Mouse (Mus musculus) cortical plate, adult 2 months (tissue): ENCODE data around the gene Naa40. TPM values are rescaled to one million over a fixed set of nuclear protein-coding genes. Genes with fewer than 3 reads are reported as not detected.

Experiments used
- H3K27ac ChIP-seq: fragments of 200-500 bp; 2 replicates; pipeline ENCODE4 v1.5.1; 2012; ENCODE audit warnings: low read length, control low read depth, inconsistent platforms; ENCODE audit not compliant: insufficient read depth
- H3K4me1 ChIP-seq: fragments of 200-500 bp; 2 replicates; pipeline ENCODE4 v1.6.1; 2011; ENCODE audit warnings: low read length; ENCODE audit not compliant: control insufficient read depth, insufficient read depth
- H3K4me3 ChIP-seq: fragments of 200-500 bp; 2 replicates; pipeline ENCODE4 v1.5.1; 2011; ENCODE audit warnings: mild to moderate bottlenecking, low read length, control low read depth; ENCODE audit not compliant: insufficient read depth
- CTCF ChIP-seq: fragments of 200-500 bp; IDR thresholded peaks from 2 replicates; pipeline ENCODE4 v1.5.1; 2011; ENCODE audit warnings: mild to moderate bottlenecking, control low read depth, low read length; ENCODE audit not compliant: insufficient read depth; ENCODE audit errors: extremely low read depth
- POLR2A ChIP-seq: fragments of 200-500 bp; IDR thresholded peaks from 2 replicates; pipeline ENCODE4 v1.6.1; 2011; ENCODE audit warnings: mild to moderate bottlenecking, low read length, control low read depth; ENCODE audit not compliant: insufficient read depth; ENCODE audit errors: extremely low read depth
- polyA plus RNA-seq: library from polyadenylated mRNA; depleted of rRNA; stranded (reverse); fragments of >200 nt; gene quantifications from 2 replicates; pipeline ENCODE4 v1.2.3, GENCODE M21; 2012

Naa40 gene
- polyA plus RNA-seq, 1 experiment, result 62.4 TPM

GRCm38 (mm10) chr19:7240291-7240690, 692 bp downstream of the Naa40 start:
- H3K4me3 ChIP-seq, result peak overlapping the region; percentile 90
- H3K27ac ChIP-seq, result no peak overlapping the region
- H3K4me1 ChIP-seq, result peaks cover 2% of the 10 kb centered on the region; the same call in 1 of the 2 replicates
- TF ChIP-seq POLR2A, result no peak
- no peak for TF ChIP-seq CTCF

GRCm38 (mm10) chr19:7239574-7239973, 1.4 kb downstream of the Naa40 start:
- TF ChIP-seq POLR2A, result no peak
- no peak for TF ChIP-seq CTCF
- Histone ChIP-seq H3K27ac (no peak overlapping the region), H3K4me3 (peak overlapping the region; percentile 90), H3K4me1 (peaks cover 2% of the 10 kb centered on the region; the same call in 1 of the 2 replicates)

DNA sequence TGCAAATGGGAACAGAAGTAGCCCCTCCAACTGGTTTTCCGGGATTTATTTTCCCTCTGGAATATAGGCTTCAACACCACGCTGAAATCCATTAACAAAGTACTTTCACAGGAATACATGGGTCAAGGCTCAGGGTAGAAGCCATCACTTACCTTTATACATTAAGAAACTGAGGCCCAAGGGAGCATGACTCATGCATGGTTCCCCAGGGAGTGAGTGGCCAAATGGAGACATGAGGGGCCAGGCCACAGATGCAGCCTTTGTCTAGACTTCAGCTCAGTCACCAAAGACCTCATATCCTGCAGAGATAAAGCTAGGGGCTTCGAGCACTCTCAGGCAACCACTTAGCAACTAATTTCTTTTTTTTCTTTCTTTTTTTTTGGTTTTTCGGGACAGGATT, 4.2 kb downstream of the Naa40 start:
- Histone ChIP-seq H3K4me1 (peaks cover 2% of the 10 kb centered on the region; the same call in 1 of the 2 replicates), H3K4me3 (no peak overlapping the region), H3K27ac (no peak overlapping the region)
- TF ChIP-seq CTCF (no peak), POLR2A (no peak)

- TF ChIP-seq CTCF (no peak), POLR2A (no peak)
- no peak overlapping the region for H3K27ac ChIP-seq
- no peak overlapping the region for H3K4me3 ChIP-seq
- H3K4me1 ChIP-seq, result peaks cover 2% of the 10 kb centered on the region; the same call in 1 of the 2 replicates
These were observed 5.0 kb downstream of the Naa40 start for GRCm38 (mm10) chr19:7236011-7236410.

GRCm38 (mm10) chr19:7235461-7235860, 5.5 kb downstream of the Naa40 start:
- H3K4me1 ChIP-seq, result peaks cover 2% of the 10 kb centered on the region; the same call in 1 of the 2 replicates
- no peak overlapping the region for H3K27ac ChIP-seq
- no peak overlapping the region for H3K4me3 ChIP-seq
- TF ChIP-seq CTCF (no peak), POLR2A (no peak)

GRCm38 (mm10) chr19:7234537-7235221, 6.3 kb downstream of the Naa40 start:
- no peak overlapping the region for H3K4me3 ChIP-seq
- H3K27ac ChIP-seq, result no peak overlapping the region
- TF ChIP-seq POLR2A (no peak), CTCF (peak; percentile 91)
- peaks cover under 1% of the 10 kb centered on the region; the same call in 1 of the 2 replicates for H3K4me1 ChIP-seq

- no peak overlapping the region for H3K27ac ChIP-seq
- H3K4me3 ChIP-seq, result no peak overlapping the region
- no peaks in the 10 kb centered on the region for H3K4me1 ChIP-seq
- TF ChIP-seq POLR2A, result no peak
- TF ChIP-seq CTCF, result no peak
These were observed 14.5 kb downstream of the Naa40 start for GRCm38 (mm10) chr19:7226511-7226914.

DNA sequence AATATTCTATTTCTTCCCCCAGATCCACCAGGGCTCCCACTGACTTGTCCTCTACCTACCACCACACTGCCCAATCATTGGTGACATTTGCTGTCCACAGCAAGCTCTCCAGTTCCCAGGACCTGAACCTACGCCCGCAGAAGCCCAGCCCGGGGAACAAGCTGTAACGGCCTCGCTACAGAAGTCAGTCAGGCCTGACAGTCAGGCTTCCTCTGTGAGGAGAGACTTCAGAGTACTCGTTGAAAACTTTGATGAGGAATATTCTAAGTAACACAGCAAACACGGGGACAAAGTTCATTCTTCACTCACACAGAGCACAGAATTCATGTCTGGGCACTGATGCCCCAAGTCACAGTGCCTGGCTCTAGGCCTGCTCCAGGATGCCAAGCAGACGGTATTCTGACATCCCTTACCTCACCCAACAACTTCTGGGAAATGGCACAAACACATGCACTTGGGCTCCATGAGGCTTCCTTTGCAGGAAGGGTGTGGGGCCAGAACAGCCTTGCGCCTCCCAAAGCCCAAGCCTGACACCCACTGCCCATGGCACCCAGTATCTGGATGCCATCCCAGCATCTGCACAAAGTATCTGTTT, 15.8 kb downstream of the Naa40 start:
- Histone ChIP-seq H3K4me1 (no peaks in the 10 kb centered on the region), H3K4me3 (no peak overlapping the region), H3K27ac (no peak overlapping the region)
- TF ChIP-seq CTCF, result no peak
- no peak for TF ChIP-seq POLR2A

GRCm38 (mm10) chr19:7224253-7224652, 16.7 kb downstream of the Naa40 start:
- TF ChIP-seq CTCF (no peak), POLR2A (no peak)
- no peak overlapping the region for H3K4me3 ChIP-seq
- no peaks in the 10 kb centered on the region for H3K4me1 ChIP-seq
- H3K27ac ChIP-seq, result no peak overlapping the region

- Histone ChIP-seq H3K27ac (no peak overlapping the region), H3K4me3 (no peak overlapping the region), H3K4me1 (no peaks in the 10 kb centered on the region)
- no peak for TF ChIP-seq POLR2A
- no peak for TF ChIP-seq CTCF
These were observed 17.5 kb downstream of the Naa40 start for GRCm38 (mm10) chr19:7223488-7223887.
